In genomic region chr6:144056252-144057097, GRCm38 (mm10) we compare ENCODE assay signal across 9 mouse cellular contexts.
DNase-seq lines count a peak whose midpoint lies in the region; ATAC-seq and TF ChIP-seq lines count a peak whose summit lies in the region.
"Had no signal": no experiment of that assay in that cellular context is flagged by ENCODE, and none has a peak within 500 bp of the region (broad histone marks: within the 10 kb centered on the region; RNA-seq: fewer than 3 reads in every experiment).

No protein-coding gene starts in this region.

- H3K4me2 ChIP-seq in neural tube, embryonic 11.5 days (ENCODE audit: low read depth): no peak overlapping the region
- H3K4me2 ChIP-seq in forebrain, postnatal 0 days (ENCODE audit: low read depth): peak overlapping the region; percentile 8; the same call in 1 of the 2 replicates
- H3K4me2 ChIP-seq in lung, embryonic 14.5 days: no peak overlapping the region

- peak; percentile 42 for DNase-seq in neural tube, embryonic 11.5 days (ENCODE audit: low spot score)
- DNase-seq in neural tube, embryonic 10.5 days (ENCODE audit: extremely low spot score, low spot score): no peak
- peak; percentile 85 for DNase-seq in forebrain, postnatal 0 days
- peak; percentile 74 for DNase-seq in heart, postnatal 25 days (ENCODE audit: low spot score)
- peak; percentile 59 for DNase-seq in layer of hippocampus, adult 9-10 months (ENCODE audit: low spot score)
- peak; percentile 62 for DNase-seq in lung, embryonic 14.5 days
- peak; percentile 87 to 91 for DNase-seq in right cerebral cortex, postnatal 10 days (ENCODE audit: low spot score in 2 of 2)
- no peak for DNase-seq in thymus, postnatal 14 days

- TF ChIP-seq CTCF in forebrain, postnatal 0 days (IDR thresholded peaks at IDR 0.05; ENCODE audit: low read depth): no peak
- no peak for TF ChIP-seq CTCF in lung, embryonic 14.5 days (IDR thresholded peaks at IDR 0.05; ENCODE audit: low read depth)

- no peak for ATAC-seq in neural tube, embryonic 11.5 days (ENCODE audit: insufficient read depth, low FRiP score, low TSS enrichment)
- ATAC-seq in forebrain, postnatal 0 days: peak; percentile 94
- ATAC-seq in lung, embryonic 14.5 days (ENCODE audit: insufficient read depth): peak; percentile 61

- no peaks in the 10 kb centered on the region for H3K4me1 ChIP-seq in neural tube, embryonic 11.5 days (ENCODE audit: control insufficient read depth, insufficient read depth, low read length)
- H3K4me1 ChIP-seq in forebrain, postnatal 0 days (ENCODE audit: insufficient read depth): peaks cover 5% of the 10 kb centered on the region; the same call in 1 of the 2 replicates
- H3K4me1 ChIP-seq in lung, embryonic 14.5 days (ENCODE audit: insufficient read depth): no peaks in the 10 kb centered on the region

- no peaks in the 10 kb centered on the region for H3K36me3 ChIP-seq in neural tube, embryonic 11.5 days (ENCODE audit: control insufficient read depth, insufficient read depth, low read length)
- no peaks in the 10 kb centered on the region for H3K36me3 ChIP-seq in forebrain, postnatal 0 days (ENCODE audit: insufficient read depth)
- H3K36me3 ChIP-seq in lung, embryonic 14.5 days (ENCODE audit: insufficient read depth): no peaks in the 10 kb centered on the region

- no peaks in the 10 kb centered on the region for H3K27me3 ChIP-seq in neural tube, embryonic 11.5 days (ENCODE audit: control insufficient read depth, insufficient read depth, low read length)
- H3K27me3 ChIP-seq in forebrain, postnatal 0 days (ENCODE audit: insufficient read depth, low read length): no peaks in the 10 kb centered on the region
- no peaks in the 10 kb centered on the region for H3K27me3 ChIP-seq in lung, embryonic 14.5 days (ENCODE audit: insufficient read depth, low read length)
- H3K27me3 ChIP-seq: CH12.LX had no signal

- 72% methylated on average over 10 of the region's 10 CpGs for WGBS in neural tube, embryonic 11.5 days
- 14% methylated on average over 10 of the region's 10 CpGs for WGBS in forebrain, postnatal 0 days
- 44% methylated on average over 10 of the region's 10 CpGs for WGBS in lung, embryonic 14.5 days

- H3K27ac ChIP-seq in neural tube, embryonic 11.5 days (ENCODE audit: low read depth, low read length): no peak overlapping the region
- H3K27ac ChIP-seq in forebrain, postnatal 0 days (ENCODE audit: low read depth, low read length): peak overlapping the region; percentile 57
- peak overlapping the region; percentile 83 for H3K27ac ChIP-seq in lung, embryonic 14.5 days (ENCODE audit: low read depth)

- H3K9me3 ChIP-seq in neural tube, embryonic 11.5 days (ENCODE audit: control insufficient read depth, low read length): no peaks in the 10 kb centered on the region
- H3K9me3 ChIP-seq in forebrain, postnatal 0 days (ENCODE audit: low read length): no peaks in the 10 kb centered on the region
- no peaks in the 10 kb centered on the region for H3K9me3 ChIP-seq in lung, embryonic 14.5 days (ENCODE audit: low read depth, low read length)

- H3K4me3 ChIP-seq in neural tube, embryonic 11.5 days (ENCODE audit: low read depth, low read length): no peak overlapping the region
- no peak overlapping the region for H3K4me3 ChIP-seq in forebrain, postnatal 0 days (ENCODE audit: low read depth, low read length)
- H3K4me3 ChIP-seq in lung, embryonic 14.5 days (ENCODE audit: low read depth, low read length): no peak overlapping the region

- intact Hi-C loops in heart, postnatal 25 days (cut with DNase I): no loop called here

- no peak overlapping the region for H3K9ac ChIP-seq in neural tube, embryonic 11.5 days (ENCODE audit: low read length)
- peak overlapping the region; percentile 28; the same call in 1 of the 2 replicates for H3K9ac ChIP-seq in forebrain, postnatal 0 days
- no peak overlapping the region for H3K9ac ChIP-seq in lung, embryonic 14.5 days

Comparison
In these comparisons a context has a peak if more than half of its experiments do, and no peak if none do; other contexts are left out.
1. DNase-seq: peak in neural tube, embryonic 11.5 days (single experiment), forebrain, postnatal 0 days (single experiment), heart, postnatal 25 days (single experiment), layer of hippocampus, adult 9-10 months (single experiment), lung, embryonic 14.5 days (single experiment) and right cerebral cortex, postnatal 10 days (2 of 2); none in neural tube, embryonic 10.5 days (single experiment) and thymus, postnatal 14 days (single experiment).